Mouse (Mus musculus) brain, embryonic 14.5 days (tissue): ENCODE data around the gene Zfp362.

Experiments used
- CTCF ChIP-seq: fragments of 200-500 bp; IDR thresholded peaks from 2 replicates; pipeline ENCODE4 v1.5.1; 2012; ENCODE audit warnings: inconsistent platforms, mild to moderate bottlenecking, moderate library complexity, borderline replicate concordance; ENCODE audit not compliant: insufficient read depth, insufficient read length; ENCODE audit errors: extremely low read depth
- POLR2A ChIP-seq: fragments of 200-500 bp; IDR thresholded peaks from 2 replicates; pipeline ENCODE4 v1.6.1; 2012; ENCODE audit warnings: mild to moderate bottlenecking, inconsistent platforms, borderline replicate concordance; ENCODE audit not compliant: poor library complexity, insufficient read depth, insufficient read length, severe bottlenecking; ENCODE audit errors: extremely low read depth

GRCm38 (mm10) chr4:128770698-128771097 lies 35.1 kb downstream of the Zfp362 start:
- TF ChIP-seq CTCF = no peak
- TF ChIP-seq POLR2A = no peak
